Mouse (Mus musculus): ENCODE measurements around the gene Rcc2.

Gene Rcc2

DNA sequence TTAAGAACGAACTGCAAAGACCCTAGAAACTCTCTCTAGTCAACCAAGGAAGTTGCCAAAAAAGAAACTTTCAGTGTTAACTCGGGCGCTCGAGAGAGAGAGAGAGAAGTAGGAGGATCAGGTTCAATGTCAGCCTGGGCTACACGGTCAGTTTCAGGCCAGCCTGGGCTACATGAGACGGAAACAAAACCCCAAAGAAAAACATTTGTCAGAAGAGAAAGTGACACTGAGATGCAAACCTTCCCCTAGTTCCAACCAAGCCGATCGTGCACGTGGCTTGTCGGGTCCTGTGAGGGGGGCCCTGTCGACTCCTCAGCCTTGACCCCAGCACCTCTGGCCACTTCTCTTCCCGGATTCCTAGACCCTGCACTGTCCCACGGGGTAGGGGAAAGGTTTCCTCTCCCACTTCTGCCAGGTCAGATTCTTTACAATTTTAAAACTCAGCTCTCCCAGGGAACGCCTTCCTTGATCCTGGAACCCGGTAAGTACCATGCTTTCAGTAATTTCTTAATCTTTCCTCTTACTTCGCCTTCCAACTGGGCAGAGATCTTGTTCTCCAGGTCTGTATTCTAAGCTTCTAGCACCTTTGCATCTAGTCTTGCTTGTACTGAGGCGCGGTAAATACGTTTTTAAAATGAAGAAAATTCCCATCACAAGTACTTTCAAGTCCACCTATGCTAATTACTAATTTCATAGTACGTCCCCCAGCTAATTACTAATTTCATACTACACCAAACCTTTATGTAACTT is at the start of gene Rcc2:
TSS of gene Rcc2 (plus strand) at position 273 of the 750 bp plus-strand sequence.
- DNase-seq (ENCODE audit: low read depth, low spot score): no peak

DNA sequence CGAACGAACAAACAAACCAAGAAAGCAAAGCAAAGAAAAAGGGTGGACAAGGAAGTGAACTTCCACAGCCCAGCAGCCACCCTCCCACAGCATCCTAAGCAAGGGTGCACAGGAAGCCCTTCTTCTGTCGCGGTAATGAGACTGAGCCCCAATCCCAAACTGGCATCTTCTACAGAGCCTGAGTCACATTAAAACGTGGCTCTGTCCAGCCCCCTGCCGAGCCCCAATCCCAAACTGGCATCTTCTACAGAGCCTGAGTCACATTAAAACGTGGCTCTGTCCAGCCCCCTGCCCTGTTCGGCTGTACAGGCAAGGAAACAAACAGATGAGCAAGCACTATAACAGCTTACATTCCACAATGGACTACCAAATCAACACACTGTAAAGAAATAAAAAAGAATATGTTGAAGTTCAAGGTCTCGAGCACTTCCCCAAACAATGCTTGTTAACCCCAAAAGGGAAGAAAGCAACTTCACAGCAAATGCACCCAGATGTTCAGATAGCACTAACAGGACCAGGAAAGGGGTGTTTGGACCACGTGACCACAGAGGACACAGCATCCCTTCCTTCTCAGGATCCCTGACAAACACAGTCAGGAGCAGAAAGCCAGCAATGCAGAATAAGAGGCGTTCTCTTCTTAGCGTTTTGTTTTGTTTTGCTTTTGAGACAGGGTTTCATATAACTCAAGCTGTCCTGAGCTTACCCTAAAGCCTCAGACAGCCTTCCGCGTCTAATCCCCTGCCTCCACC is 46.3 kb upstream of the Rcc2 start:
- DNase-seq (ENCODE audit: low read depth, low spot score): no peak

DNA sequence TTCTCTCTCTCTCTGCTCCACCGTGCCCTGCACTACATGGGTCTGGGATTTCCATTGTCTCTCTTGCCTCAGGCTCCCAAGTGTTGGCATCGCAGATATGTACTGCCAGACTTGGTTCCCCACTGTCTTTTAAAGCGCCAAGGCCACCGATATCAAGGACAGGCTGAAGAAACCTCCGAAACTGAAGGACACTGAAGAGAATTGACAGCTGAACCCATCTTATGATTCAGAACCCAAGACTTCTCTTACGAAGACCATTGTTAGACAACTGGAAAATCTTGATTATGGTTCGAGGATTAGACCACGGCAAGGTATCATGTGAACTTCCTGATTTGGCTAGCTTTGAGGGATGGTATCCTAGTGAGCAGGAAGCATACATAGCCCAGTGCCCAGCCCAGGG is 45.5 kb upstream of the Rcc2 start:
- no peak for DNase-seq (ENCODE audit: low read depth, low spot score)

DNA sequence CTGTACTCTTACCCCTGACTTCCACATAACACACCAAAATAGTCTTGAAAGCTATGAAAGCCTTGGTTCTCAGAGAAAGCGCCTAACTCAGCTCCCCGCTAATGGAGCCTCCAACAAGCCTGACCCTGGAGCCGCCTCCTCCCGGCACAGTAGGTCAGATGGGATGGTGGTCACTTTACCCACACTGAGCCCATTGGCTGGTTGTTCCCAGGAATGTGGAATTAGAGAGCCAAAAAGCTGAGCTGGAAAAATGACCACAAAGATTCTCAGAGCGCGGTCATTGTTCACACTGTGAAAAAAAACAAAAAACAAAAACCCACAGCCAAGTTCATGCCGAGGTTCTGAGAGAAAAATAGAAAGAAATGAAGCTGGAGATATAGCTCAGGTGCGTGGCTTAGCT is 43.8 kb upstream of the Rcc2 start:
- DNase-seq (ENCODE audit: low read depth, low spot score): no peak

DNA sequence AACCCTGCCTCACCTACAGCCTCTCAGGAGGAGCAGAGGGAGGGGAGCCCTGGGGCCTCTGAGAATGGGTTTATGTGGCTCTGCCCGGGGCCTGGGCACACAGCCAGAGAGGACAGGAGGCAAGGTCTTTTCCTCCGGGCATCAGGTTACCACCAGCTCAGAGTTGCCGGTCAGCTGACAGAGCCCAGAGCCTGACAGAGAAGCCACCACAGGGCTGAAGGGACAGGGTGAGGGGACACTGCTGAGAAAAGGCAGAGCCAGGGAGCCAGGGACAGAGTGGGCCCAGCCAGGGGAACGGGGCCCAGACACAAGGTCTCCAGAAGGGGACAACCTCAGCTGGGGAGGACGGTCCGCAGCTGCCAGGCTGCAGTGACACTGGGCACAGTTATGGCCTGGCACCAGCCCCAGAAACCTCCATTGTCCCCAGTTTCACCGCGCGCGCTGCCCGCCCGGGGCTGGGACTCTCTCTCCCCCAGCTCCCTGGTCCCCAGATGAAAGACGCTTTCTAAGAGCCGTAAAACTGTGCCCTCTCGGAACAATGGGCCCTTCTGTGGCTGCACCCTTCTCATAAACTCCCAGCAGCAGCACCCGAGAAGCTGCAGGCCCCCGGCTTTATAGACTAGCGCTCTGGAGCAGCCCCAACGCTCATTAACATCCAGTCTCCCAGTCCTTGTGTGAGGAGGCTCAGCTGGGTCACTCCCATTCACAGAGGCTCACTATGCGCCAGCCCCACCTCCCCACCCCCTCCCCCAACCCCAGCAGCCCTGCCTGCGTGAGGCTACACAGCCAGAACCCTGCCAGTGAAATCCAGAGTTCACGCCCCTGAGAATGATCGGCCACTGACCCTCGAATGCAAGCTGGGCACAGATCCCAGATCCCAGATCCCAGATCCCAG is 42.4 kb upstream of the Rcc2 start:
- no peak for DNase-seq (ENCODE audit: low read depth, low spot score)

DNA sequence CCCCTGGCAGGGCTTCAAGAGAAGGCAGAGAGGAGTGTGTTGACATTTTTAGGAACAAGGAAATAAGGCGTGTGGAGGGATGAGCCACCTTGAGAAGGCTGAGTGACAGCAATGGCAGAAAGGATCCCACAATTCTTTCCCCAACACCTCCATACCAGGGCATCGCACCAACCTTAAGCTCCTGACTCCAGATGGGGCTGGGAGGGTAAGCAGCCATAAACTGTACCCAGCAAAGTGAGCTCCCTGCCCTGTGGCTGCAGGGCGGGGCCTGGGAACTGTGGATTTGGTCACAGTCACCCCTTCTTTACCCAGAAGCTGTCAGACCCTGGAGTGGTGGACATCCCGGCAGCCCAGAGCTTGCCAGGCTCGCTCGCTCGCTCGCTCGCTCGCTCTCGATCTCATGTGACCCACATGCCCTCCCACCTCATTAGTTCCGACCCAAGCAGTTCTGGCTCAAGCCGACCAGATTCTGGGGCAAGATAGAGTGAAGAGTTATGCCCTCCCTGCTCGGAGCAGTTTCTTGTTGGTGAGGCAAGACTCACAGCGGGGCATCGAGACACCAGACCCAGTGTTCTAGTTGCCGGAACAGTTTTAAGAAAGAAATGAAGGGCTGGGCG is 38.8 kb upstream of the Rcc2 start:
- no peak for DNase-seq (ENCODE audit: low read depth, low spot score)

DNA sequence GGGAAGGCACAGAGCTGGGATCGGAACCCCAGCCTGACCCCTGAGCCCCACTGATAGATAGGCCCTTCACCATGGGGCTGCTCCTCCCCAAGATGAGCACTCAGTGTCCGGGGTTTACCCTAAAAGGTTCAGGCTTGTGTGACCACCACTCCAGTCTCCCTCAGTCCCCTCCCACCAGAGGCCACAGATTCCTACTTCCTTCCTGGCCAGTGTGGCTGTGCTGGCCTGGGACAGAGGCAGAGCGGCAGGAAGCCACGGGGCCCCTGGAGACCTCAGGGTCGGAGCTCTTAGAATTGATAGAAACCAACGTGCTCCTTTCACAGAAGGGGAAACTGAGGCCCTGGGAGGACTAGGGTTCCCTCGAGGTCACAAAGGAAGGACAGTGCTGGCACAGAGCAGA is 37.9 kb upstream of the Rcc2 start:
- no peak for DNase-seq (ENCODE audit: low read depth, low spot score)

DNA sequence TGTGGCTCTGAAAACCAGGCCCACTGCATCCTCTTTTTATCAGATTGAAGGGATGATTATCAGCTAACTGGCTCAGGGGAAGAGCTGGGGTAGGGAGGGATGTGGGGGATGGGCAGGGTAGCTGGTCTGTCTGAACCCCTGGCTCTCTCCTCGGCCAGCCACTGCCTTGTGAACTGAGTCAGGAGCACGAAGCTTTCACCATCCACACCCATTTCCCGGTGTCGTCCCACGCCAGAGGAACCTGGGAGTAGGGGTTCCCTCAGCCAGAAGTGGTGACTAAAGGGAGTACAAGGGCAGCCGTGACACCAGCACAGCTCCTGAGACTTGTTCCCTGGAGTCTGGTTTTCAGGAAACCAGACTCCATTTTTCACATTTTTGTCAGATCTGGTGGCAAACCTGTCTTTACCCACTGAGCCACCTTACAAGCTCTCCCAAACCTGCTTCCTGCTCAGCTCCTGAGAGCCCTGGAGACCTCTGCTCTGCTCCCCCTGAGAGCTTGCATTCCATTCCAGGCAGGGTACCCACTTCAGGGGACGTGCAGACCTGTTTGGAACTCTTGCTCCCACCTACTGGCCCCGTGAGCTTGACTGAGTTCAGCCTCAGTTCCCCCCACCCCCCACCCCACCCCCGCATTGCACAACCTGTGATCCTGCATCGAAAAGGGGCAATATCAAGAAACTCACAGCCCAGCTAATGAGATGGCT is 37.3 kb upstream of the Rcc2 start:
- no peak for DNase-seq (ENCODE audit: low read depth, low spot score)

DNA sequence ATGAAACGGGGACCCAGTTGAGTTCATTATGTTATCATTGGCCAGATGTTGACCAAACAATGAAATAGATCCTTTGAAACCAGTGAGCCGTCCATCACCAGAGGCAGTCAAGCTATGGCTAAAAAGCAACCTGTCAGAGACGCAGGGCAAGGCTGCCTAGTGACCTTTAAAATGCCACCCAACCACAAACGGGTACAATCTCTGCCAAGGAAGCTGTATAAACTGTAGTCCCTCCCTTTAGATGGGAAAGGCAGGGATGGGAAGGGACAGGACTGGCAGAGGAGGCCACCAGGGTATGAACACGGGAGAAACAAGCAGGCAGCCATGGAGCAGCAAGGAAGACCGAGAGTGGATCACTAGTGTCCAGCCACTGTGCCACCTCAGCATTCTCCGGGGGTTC is 35.3 kb upstream of the Rcc2 start:
- no peak for DNase-seq (ENCODE audit: low read depth, low spot score)

DNA sequence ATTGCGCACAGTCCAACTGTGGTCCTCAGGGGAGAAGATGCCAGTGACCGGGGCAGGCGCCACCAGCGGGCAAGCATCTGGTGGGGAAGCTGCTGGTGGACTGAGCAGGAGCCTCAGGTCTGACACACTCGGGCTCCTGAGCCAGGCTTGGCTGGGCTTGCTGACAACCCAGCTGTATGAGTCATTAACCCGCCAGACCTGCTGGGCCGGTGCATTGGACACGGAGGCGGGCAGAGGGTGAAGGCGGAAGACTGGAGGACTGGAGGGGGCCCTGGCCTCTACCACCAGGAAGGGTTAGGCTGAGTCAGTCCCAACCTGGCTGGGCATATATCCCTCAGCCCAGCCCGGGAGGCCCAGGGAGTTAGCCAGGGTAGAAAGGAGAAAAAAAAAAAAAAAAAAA is 34.6 kb upstream of the Rcc2 start, which contains the start of gene Arhgef10l:
TSS of gene Arhgef10l (minus strand) at position 253 of the 400 bp plus-strand sequence.
- DNase-seq (ENCODE audit: low read depth, low spot score): no peak

DNA sequence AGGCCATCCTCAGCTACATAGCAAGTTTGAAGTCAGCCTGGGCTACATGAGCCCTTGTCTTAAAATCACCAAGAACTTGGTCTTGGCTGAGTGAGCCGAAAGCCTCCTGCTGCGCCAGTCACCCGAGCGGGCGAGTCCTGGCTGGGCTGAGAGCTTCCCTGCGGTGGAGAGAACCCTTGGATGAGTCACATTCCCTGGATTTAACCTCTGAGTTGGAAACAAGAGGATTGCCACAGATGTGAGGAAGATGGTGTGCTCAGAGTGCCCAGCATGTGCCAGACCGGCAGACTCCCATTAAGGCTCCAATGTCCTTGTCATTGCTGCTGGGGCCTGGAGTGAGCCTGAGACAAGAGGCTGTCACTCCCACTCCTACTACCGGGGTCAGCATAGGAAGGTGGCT is 32.5 kb upstream of the Rcc2 start:
- DNase-seq (ENCODE audit: low read depth, low spot score): no peak

DNA sequence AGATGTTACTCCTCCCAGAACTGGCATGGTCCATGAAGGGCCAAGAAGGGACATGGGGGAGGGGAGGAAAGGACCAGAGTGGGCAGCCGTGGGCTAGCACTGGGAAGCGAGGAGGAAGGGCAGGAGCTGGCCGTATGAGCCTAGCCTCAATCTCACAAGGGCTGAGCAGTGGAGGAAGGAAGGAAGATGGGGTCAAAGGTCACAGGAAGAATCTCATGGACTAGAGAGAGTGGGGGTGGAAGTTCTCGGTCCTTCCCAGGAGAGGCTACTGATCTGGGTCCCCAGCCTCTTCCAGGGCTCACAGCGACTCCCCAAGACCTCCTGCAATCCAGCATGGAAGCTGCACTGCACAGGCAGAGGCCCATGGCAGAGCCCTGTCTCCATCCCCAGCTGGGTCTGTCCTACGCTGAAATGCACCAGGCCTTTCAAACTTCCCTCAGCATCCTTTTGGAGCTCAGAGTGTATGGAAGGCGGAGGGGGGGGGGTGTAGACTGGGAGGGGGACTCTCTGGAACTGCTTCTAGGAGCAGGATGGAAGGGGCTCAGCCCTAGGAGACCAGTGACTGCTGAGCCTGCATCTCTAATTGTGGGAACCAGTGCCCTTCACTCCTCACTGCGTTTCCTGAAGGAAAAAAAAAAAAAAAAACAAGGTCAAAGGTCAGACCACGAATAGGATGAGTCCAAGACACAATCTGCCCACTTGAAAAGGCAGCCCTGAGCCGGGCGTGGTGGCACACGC is 26.6 kb upstream of the Rcc2 start:
- no peak for DNase-seq (ENCODE audit: low read depth, low spot score)

DNA sequence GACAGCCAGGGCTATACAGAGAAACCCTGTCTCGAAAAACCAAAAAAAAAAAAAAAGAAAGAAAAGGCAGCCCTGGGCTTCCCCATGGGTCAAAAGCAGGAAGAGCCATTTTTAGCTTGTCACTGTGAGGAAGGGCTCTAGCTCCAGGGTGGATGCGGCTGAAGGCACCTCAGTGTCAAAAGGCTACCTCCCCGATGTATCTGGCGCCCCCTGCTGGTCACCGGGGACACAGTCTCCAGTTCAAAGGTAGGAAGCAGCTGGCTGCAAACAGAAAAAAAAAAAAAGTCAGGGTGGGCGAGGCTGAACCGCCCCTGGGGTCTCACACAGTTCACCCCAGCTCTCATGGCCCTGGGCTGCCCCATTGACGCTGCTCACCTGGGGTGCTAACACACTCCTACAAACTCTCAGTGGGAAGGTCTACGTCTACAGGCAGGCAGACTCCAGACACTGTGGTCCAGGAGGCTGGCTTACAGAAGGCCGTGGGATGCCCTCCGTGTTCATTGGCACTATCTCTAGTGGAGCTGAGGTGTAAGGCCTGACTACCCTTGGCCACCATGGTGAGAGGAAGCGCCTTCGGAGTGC is 25.9 kb upstream of the Rcc2 start:
- DNase-seq (ENCODE audit: low read depth, low spot score): no peak

DNA sequence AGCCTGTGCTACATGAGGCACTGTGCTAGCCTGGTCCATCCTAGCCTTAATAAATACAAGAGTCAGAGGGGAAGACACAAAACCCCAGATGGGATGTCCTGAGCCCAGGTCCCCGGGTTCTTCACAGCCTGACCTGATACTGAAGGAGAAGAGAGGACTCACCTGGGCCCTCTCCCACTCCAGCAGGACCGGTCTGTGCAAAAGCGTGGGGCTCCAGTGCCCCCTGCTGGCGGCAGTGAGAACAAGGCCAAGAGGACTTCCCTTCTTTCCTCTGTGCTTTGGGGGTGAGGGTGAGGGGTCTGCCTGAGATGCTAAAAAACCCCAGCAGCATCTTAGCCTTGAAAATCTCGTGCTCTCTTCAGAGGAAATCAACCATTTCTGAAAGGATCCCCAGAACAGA is 21.3 kb upstream of the Rcc2 start:
- DNase-seq (ENCODE audit: low read depth, low spot score): no peak

DNA sequence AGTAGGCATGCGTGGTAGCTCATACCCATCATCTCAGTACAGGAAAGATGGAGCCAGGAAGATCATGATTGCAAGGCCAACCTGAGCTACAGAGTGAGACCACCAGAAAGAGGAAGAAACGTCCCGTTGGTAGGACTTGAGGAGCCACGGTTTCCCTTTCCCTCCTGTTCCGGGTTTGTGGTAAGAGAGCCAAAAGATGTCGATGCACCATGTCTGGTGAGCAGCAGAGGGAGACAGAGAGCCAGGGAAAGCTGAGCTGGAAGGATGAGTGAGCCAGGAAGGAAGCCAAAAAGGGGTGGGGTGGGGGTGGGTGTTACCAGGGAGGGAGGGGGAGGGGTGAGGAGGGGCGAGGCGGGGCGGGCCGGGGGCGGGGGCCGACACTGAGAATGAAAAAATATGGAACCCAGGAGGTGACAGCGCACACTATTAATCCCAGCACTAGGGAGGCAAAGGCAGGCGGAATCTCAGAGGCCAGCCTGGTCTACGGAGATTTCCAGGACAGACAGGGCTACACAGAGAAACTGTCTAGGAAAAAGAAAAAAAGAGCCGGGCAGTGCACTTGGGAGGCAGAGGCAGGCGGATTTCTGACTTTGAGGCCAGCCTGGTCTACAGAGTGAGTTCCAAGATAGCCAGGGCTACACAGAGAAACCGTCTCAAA is 20.5 kb upstream of the Rcc2 start:
- peak; percentile 62 for DNase-seq (ENCODE audit: low read depth, low spot score)

DNA sequence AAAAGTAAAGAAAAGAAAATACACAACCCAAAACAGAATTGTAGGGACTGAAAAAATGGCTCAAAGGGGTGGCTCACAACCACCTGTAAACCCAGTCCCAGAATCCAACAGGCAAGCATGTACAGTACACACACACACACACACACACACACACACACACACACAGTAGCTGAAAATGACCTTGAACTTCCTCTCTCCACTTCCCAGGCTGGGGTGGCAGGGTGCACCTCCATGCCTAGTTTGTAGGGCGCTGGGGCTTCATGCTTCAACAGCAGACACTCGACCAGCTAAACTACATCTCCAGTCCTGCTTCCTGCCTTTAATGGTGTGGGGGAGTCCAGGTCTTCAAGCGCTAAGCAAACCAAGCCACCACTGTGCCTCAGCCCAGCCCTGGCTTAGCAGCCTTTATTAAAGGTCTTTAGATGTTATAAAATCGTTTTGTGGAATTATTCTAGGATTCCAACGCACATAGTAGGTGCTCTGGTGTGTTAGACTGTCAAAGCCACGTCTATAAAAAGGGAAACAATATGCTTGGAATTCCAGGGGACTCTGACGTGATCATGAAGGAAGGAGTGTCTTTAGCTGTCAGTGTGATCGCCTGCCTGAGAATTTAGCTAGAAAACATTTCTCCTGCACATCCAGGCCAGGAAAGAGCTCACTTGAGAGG is 19.5 kb upstream of the Rcc2 start:
- DNase-seq (ENCODE audit: low read depth, low spot score): no peak

DNA sequence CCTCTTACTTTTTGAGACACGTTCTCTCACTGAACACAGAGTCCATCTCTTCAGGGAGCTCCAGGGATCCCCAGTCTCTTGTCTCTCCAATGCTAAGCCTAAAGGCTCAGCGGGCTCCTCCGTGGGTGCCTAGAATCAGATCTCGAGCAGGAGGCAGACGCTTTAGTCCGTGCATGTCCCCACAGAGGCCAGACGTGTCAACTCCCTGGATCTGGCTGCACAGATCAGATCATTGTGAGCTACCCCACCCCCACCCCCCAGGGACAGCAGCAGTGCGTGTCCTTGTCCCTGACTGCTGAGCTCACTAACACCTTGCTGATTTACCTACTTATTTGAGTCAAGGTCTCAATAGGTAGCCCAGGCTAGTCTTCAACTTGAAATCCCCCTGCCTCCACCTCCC is 16.7 kb upstream of the Rcc2 start:
- DNase-seq (ENCODE audit: low read depth, low spot score): no peak

DNA sequence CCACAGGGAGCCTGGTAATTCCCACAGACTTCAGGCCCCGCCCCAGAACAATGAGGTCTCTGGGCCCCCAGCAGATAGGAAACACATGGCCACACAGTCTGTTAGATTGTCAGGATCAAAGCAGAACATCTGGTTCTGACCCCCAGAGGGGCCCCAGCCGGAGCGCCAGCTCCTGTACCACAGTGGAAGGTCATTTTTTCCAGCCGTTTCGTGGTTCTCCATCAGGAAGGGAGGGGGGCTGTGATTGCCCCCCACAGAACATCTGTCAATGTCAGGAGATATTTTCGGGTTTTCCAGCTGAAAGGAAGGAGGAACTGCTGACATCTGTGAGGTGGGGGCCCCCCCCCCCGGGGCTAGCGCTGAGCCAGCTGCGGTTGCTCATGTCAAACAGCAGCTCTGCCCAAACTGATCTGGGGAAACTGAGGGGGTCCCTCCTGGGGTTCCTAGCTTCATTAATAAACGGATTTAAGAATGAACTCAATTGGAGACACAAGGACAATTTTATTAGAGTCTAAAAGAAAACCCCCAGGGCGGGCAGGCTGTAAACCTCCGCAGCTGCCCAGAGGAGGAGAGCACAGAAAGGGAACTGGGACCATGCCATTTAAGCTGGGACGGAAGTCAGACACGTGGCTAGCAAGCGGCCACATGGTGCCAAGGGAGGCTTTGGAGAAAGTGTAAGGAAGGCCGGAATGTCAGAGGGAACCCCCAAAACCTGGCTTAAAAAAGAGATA is 16.0 kb upstream of the Rcc2 start:
- no peak for DNase-seq (ENCODE audit: low read depth, low spot score)

Measured in c-Kit-negative CD71-positive TER-119-positive erythroid progenitor cells, embryonic 14.5 days (primary cell).